Mouse (Mus musculus) frontal cortex, adult 2 months (tissue): Measurements from ENCODE around the gene Nudt14. TPM values are rescaled to one million over a fixed set of nuclear protein-coding genes. Genes with fewer than 3 reads are reported as not detected.

Source experiments
- DNase-seq, 2 experiments: peaks; one replicate each; pipeline ENCODE4 v3.0.0; 2022; ENCODE audit warnings: low spot score in 1 of 2; ENCODE audit errors: extremely low spot score in 1 of 2
- polyA plus RNA-seq: library from polyadenylated mRNA; depleted of rRNA; stranded (reverse); fragments of >200 nt; gene quantifications from 2 replicates; pipeline ENCODE4 v1.2.3, GENCODE M21; 2012; rRNA removed

Nudt14 gene
- polyA plus RNA-seq, 1 experiment = 19.0 TPM

- no peak for DNase-seq
Observed at GRCm38 (mm10) chr12:112915587-112915986, 26.3 kb downstream of the Nudt14 start.

GRCm38 (mm10) chr12:112914527-112914926 lies 27.4 kb downstream of the Nudt14 start:
- DNase-seq = no peak

- DNase-seq = no peak
Observed at GRCm38 (mm10) chr12:112912951-112913745, 28.8 kb downstream of the Nudt14 start.

- no peak for DNase-seq
Observed at GRCm38 (mm10) chr12:112911701-112912100, 30.2 kb downstream of the Nudt14 start.

DNA sequence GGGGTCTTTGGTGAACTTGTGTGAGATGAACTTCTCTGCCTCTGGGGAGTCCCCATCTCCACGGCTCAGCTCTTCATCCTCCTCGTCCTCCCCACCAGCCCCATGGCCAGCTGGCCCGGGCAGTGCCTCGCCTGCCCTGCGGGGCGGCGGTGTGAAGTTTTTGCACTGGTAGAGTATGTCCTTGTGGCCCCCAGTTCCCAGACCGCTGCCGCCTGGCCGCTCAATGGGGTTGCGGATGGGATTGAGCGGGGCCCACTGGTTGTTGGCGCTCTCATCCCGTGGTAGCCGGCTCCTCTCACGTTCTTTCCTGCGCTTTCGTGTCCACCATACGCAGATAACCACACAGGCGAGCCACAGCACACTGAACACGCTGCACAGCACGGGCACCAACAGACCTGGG lies 32.9 kb downstream of the Nudt14 start:
- DNase-seq = no peak

GRCm38 (mm10) chr12:112905001-112905400 lies 36.9 kb downstream of the Nudt14 start:
- DNase-seq = no peak

DNA sequence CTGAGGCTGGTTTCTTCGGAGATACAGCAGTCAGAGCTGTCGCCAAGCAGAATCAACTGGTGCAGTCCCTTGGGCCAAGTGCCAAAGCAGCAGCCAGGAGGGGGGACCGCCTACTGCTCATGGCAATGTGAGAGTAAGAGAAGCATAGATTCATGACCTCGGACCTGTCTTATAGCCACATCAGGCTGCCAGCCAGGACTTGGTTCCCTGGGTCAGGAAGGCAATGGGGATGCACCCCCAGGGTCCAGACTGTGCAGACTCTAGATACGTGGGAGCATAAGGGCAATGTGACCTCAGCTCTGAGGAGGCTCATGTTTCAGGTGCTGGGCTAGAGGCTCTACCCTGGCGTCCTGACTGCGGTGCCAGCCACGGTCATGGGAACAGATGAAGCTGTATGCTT lies 38.0 kb downstream of the Nudt14 start:
- no peak for DNase-seq

DNA sequence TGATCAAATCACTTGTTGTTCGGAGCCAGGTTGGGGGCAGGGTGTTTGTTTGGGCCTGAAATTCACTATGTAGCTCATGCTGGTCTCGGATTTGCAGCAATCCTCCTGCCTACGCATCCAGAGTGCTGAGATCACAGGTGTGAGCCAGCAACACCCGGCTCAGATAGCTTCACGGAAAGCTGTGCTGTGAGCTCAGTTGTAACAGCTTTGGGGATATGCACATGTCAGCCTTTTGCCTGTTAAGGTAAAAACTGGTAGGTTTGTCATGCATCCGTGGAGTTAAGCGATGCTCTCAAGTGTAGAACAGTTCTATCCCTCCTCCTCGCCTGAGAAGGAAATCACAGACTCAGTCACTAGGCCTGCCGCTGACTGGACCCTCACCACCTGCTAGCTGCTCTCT lies 41.3 kb downstream of the Nudt14 start:
- DNase-seq = peak; percentile 73 to 76

- no peak for DNase-seq
Observed at GRCm38 (mm10) chr12:112898960-112899359, 43.0 kb downstream of the Nudt14 start.

DNA sequence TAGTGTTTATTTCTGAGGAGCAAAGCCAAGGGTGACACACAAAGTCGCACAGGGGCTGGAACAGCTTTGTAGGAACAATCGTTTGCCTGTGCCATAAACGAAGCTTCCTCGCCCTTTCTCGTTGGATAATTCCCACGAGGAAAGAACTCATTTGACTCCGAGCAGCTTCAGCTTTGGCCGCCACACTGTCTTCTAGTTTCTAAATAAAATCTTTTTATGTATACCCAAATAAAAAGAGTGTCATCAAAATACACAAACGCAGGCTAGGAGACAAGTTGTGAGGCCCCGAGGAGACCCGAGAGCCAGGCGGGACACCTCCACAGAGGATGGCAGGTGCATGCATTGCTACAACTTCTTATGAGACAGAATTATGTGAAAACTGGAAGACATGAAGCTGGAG lies 43.6 kb downstream of the Nudt14 start:
- no peak for DNase-seq

DNA sequence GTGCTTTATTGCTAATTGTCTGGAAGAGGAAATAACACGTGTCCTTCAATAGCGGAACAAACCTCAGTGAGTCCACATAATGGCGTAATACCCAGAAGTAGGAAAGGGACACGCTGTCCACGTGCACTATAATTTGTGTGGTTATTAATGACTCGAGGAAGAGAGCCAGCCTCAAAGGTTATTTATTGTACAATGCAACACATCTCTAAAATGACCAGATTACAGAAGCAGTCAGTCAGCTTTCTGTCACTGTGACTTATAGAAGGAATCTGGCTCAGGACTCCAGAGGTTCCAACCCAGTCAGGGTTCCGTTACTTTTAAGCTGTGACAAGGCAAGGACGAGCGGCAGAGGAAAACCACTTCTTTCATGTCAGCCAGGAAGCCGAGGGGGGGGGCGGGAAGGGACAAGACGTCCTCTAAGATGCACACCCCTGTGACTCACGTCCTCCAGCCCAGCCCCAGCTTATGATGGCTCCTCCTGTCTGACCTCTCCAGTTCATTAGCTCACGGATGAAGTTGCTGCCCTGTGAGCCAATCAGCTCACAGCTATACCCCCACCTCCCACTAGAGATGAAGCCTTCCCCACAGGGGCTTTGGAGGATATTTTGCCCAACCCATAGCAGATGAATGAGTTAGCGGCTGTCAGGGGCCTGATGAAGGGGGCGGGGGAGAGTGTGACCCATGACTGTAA lies 44.3 kb downstream of the Nudt14 start:
- no peak for DNase-seq

DNA sequence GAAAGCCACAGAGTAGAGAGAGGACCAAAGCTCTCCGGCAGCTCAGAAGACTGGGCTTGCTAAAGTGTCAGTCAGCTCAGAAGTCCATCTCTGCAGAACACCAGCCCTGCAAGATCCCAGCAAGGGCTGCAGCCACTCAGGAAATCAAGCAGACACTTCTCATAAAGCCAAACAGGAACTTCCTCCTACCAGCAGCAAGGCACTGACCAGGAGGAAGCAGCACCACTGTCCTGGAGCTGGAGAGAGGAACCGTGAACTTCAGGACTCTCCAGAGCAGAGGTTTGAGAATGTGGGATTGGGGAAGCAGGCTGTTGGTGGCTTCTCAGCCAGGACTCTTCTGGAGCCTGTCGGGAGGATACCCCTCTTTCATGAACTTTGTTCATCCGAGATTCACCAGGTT lies 47.0 kb downstream of the Nudt14 start:
- DNase-seq = no peak

DNA sequence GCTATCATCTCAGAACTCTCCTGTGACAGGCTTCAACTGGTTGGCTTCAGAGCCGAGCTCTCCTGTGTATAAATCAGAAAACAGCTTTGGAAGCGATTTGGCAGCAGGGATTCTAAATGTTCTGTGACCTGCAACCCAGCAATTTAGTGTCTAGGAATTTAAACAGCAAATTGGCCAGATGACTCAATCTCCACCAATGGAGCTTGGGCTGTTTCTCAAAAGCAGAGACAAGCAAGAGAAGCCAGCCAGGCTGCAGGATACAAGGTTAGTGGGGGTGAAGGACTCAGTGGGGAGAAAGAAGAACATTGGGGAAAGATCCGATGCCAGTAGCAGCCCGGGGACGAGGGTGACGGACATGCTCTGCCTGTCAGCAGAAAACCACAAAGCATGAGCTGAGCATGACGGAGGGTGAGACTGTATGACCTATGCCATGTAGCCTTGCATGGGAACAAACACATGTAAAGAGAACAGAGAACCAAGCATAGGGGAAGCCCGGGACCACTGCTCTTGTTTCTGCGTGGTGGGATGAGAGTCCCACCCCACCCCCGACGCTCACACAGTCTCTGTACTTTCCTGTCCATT lies 47.5 kb downstream of the Nudt14 start:
- no peak for DNase-seq

- DNase-seq = no peak
Observed at GRCm38 (mm10) chr12:112885465-112885864, 56.5 kb downstream of the Nudt14 start.

Other genes starting within 250 kb of the Nudt14 start
- 107 and 119 TPM in 2 replicates for gene Cep170b, start 221.7 kb downstream of the Nudt14 start, polyA plus RNA-seq
- gene Pld4, start 181.5 kb downstream of the Nudt14 start, polyA plus RNA-seq = 14.0 and 20.4 TPM in 2 replicates
- gene Ahnak2, start 139.5 kb downstream of the Nudt14 start, polyA plus RNA-seq = 1.5 and 1.9 TPM in 2 replicates
- gene Clba1, start 133.2 kb downstream of the Nudt14 start, polyA plus RNA-seq = 13.8 and 14.1 TPM in 2 replicates
- 10.2 and 10.6 TPM in 2 replicates for gene Cdca4, start 112.7 kb downstream of the Nudt14 start, polyA plus RNA-seq
- gene Gpr132, start 73.9 kb downstream of the Nudt14 start, polyA plus RNA-seq = 0.10 and 0.15 TPM in 2 replicates
- 43.0 and 48.3 TPM in 2 replicates for gene Jag2, start 12.3 kb downstream of the Nudt14 start, polyA plus RNA-seq
- 70.7 and 75.5 TPM in 2 replicates for gene Btbd6, start 34.4 kb upstream of the Nudt14 start, polyA plus RNA-seq
- 46.5 and 51.5 TPM in 2 replicates for gene Brf1, start 58.6 kb upstream of the Nudt14 start, polyA plus RNA-seq
- 70.3 and 72.3 TPM in 2 replicates for gene Pacs2, start 72.4 kb upstream of the Nudt14 start, polyA plus RNA-seq
- 0.20 and 0.27 TPM in 2 replicates for gene Tex22, start 132.4 kb upstream of the Nudt14 start, polyA plus RNA-seq
- gene Mta1, start 156.2 kb upstream of the Nudt14 start, polyA plus RNA-seq = 66.4 and 69.3 TPM in 2 replicates
- 249 and 252 TPM in 2 replicates for gene Crip2, start 198.1 kb upstream of the Nudt14 start, polyA plus RNA-seq
- gene Crip1, start 204.2 kb upstream of the Nudt14 start, polyA plus RNA-seq = 87.6 and 94.9 TPM in 2 replicates
- 1.1 and 1.8 TPM in 2 replicates for gene Tedc1, start 214.3 kb upstream of the Nudt14 start, polyA plus RNA-seq
- 40.3 and 42.0 TPM in 2 replicates for gene Tmem121, start 243.8 kb upstream of the Nudt14 start, polyA plus RNA-seq